Mouse (Mus musculus) cerebellum, adult 2 months (tissue): ENCODE measurements around the gene Nelfe. TPM values are rescaled to one million over a fixed set of nuclear protein-coding genes. Genes with fewer than 3 reads are reported as not detected.

Source experiments
- DNase-seq, 2 experiments: peaks; one replicate each; pipeline ENCODE4 v3.0.0; 2021
- H3K27ac ChIP-seq: fragments of 200-500 bp; 2 replicates; pipeline ENCODE4 v1.5.1; 2012; ENCODE audit warnings: low read length, control low read depth, inconsistent platforms; ENCODE audit not compliant: insufficient read depth
- H3K27me3 ChIP-seq: fragments of 200-500 bp; 2 replicates; pipeline ENCODE4 v1.6.1; 2012; ENCODE audit warnings: inconsistent platforms, mild to moderate bottlenecking, low read length, moderate library complexity; ENCODE audit not compliant: control insufficient read depth, insufficient read depth
- H3K4me1 ChIP-seq: fragments of 200-500 bp; 2 replicates; pipeline ENCODE4 v1.6.1; 2011; ENCODE audit warnings: low read length; ENCODE audit not compliant: control insufficient read depth, insufficient read depth
- H3K4me3 ChIP-seq: fragments of 200-500 bp; replicated peaks from 2 replicates; pipeline ENCODE3; 2011; ENCODE audit warnings: mild to moderate bottlenecking, low read depth, low read length, control low read depth; ENCODE audit not compliant: insufficient read depth
- CTCF ChIP-seq: fragments of 200-500 bp; IDR thresholded peaks from 2 replicates; pipeline ENCODE4 v1.5.1; 2011; ENCODE audit warnings: low read depth, mild to moderate bottlenecking, control low read depth, low read length, moderate library complexity, borderline replicate concordance; ENCODE audit not compliant: insufficient read depth
- POLR2A ChIP-seq: fragments of 200-500 bp; IDR thresholded peaks from 2 replicates; pipeline ENCODE4 v1.6.1; 2011; ENCODE audit warnings: low read length, control low read depth, borderline replicate concordance; ENCODE audit not compliant: insufficient read depth
- WGBS: fragments of 180-500 bp; shearing (Covaris S2); methylation state at CpG from one replicate; pipeline ENCODE4 v1.1.7; 2018; 5-methylcytosine and 5-hydroxymethylcytosine counted together
- polyA plus RNA-seq: library from polyadenylated mRNA; depleted of rRNA; stranded (reverse); fragments of >200 nt; gene quantifications from 2 replicates; pipeline ENCODE4 v1.2.3, GENCODE M21; 2012

Gene Nelfe
- polyA plus RNA-seq, 1 experiment = 47.2 TPM

- Histone ChIP-seq H3K27ac (no peak within 1 kb of the TSS), H3K4me1 (no peaks in the 10 kb centered on the region), H3K4me3 (no peak within 1 kb of the TSS), H3K27me3 (no peaks in the 10 kb centered on the region)
- no peak for DNase-seq
- WGBS = 62% methylated on average over 11 of the region's 11 CpGs
- TF ChIP-seq POLR2A = no peak
- TF ChIP-seq CTCF = no peak
Observed at GRCm38 (mm10) chr17:34879336-34879879, 29.2 kb downstream of the Nelfe start, which contains the start of gene Zbtb12. Gene Zbtb12 (plus strand): TSS chr17:34879483.

DNA sequence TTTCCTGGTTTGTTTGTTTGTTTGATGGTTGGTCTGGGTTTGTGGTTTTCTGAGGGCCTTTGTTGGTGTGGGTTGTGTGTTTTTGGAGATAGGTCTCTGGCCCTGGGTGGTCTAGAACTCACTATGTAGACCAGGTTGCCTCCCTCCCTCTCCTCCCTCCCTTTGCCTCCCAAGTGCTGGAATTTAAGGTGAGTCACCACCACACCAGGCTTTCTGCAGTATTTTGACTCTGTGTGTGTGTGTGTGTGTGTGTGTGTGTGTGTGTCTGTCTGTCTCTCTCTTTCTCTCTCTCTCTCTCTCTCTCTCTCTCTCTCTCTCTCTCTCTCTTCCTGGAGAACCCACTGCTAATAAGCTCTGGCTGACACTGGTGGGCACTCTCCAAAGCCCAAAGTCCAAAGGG lies 31.0 kb downstream of the Nelfe start:
- TF ChIP-seq CTCF = no peak
- no peak for TF ChIP-seq POLR2A
- no peak overlapping the region for H3K4me3 ChIP-seq
- no peak overlapping the region for H3K27ac ChIP-seq
- H3K4me1 ChIP-seq = no peaks in the 10 kb centered on the region
- no peak for DNase-seq
- H3K27me3 ChIP-seq = no peaks in the 10 kb centered on the region

GRCm38 (mm10) chr17:34881683-34882310 lies 31.6 kb downstream of the Nelfe start, which contains the start of gene Gm20547:
Gene Gm20547 (minus strand): TSS chr17:34882042.
- H3K27ac ChIP-seq = no peak within 1 kb of the TSS
- WGBS = 11% methylated on average over 15 of the region's 15 CpGs
- DNase-seq = no peak
- H3K27me3 ChIP-seq = no peaks in the 10 kb centered on the region
- no peaks in the 10 kb centered on the region for H3K4me1 ChIP-seq
- TF ChIP-seq CTCF (no peak), POLR2A (no peak)
- no peak within 1 kb of the TSS for H3K4me3 ChIP-seq

- 50% methylated on average over 3 of the region's 3 CpGs for WGBS
- no peak overlapping the region for H3K27ac ChIP-seq
- TF ChIP-seq POLR2A = no peak
- TF ChIP-seq CTCF = no peak
- H3K4me1 ChIP-seq = no peaks in the 10 kb centered on the region
- no peak overlapping the region for H3K4me3 ChIP-seq
- no peak for DNase-seq
- no peaks in the 10 kb centered on the region for H3K27me3 ChIP-seq
Observed at GRCm38 (mm10) chr17:34883332-34883731, 33.1 kb downstream of the Nelfe start.

- WGBS = 80% methylated on average over 6 of the region's 6 CpGs
- Histone ChIP-seq H3K27ac (no peak overlapping the region), H3K27me3 (no peaks in the 10 kb centered on the region), H3K4me1 (no peaks in the 10 kb centered on the region), H3K4me3 (no peak overlapping the region)
- TF ChIP-seq POLR2A (no peak), CTCF (no peak)
- no peak for DNase-seq
Observed at GRCm38 (mm10) chr17:34884704-34885103, 34.5 kb downstream of the Nelfe start.

GRCm38 (mm10) chr17:34885615-34886014 lies 35.4 kb downstream of the Nelfe start:
- Histone ChIP-seq H3K4me3 (no peak overlapping the region), H3K4me1 (no peaks in the 10 kb centered on the region), H3K27ac (no peak overlapping the region), H3K27me3 (no peaks in the 10 kb centered on the region)
- WGBS = 89% methylated on average over 3 of the region's 3 CpGs
- no peak for TF ChIP-seq CTCF
- no peak for TF ChIP-seq POLR2A
- no peak for DNase-seq

- H3K27ac ChIP-seq = no peak overlapping the region
- WGBS = 83% methylated on average over 5 of the region's 5 CpGs
- TF ChIP-seq POLR2A (no peak), CTCF (no peak)
- no peaks in the 10 kb centered on the region for H3K4me1 ChIP-seq
- H3K27me3 ChIP-seq = no peaks in the 10 kb centered on the region
- H3K4me3 ChIP-seq = no peak overlapping the region
- no peak for DNase-seq
Observed at GRCm38 (mm10) chr17:34887942-34888341, 37.8 kb downstream of the Nelfe start.

- Histone ChIP-seq H3K27ac (no peak overlapping the region), H3K27me3 (no peaks in the 10 kb centered on the region), H3K4me1 (no peaks in the 10 kb centered on the region; the same call in 1 of the 2 replicates), H3K4me3 (no peak overlapping the region)
- no peak for TF ChIP-seq POLR2A
- no peak for TF ChIP-seq CTCF
- DNase-seq = no peak
- 85% methylated on average over 12 of the region's 12 CpGs for WGBS
Observed at GRCm38 (mm10) chr17:34890074-34890743, 40.0 kb downstream of the Nelfe start.
